Mouse (Mus musculus) small intestine, adult 2 months (tissue): ENCODE measurements at regions not wholly inside any gene's neighbourhood (a gene's known extent, or its start where the extent isn't known, plus 50 kb on each side); places are given as distances from the start of the nearest gene placed in this dataset.

Experiments
- CTCF ChIP-seq: fragments of 200-500 bp; IDR thresholded peaks from 2 replicates; pipeline ENCODE4 v1.5.1; 2012; ENCODE audit warnings: low read depth, mild to moderate bottlenecking, control low read depth, inconsistent platforms, low read length, moderate library complexity, mixed read lengths; ENCODE audit not compliant: insufficient replicate concordance, insufficient read length; ENCODE audit errors: extremely low read depth
- POLR2A ChIP-seq: fragments of 200-500 bp; IDR thresholded peaks from 2 replicates; pipeline ENCODE4 v1.6.1; 2012; ENCODE audit warnings: low read depth, mild to moderate bottlenecking, control low read depth, inconsistent platforms, low read length, moderate library complexity

GRCm38 (mm10) chr8:87158322-87158721, 273.3 kb upstream of the N4bp1 start:
- TF ChIP-seq CTCF (no peak), POLR2A (no peak)
